Mouse (Mus musculus): ENCODE results near the gene Shc4. TPM values are rescaled to one million over a fixed set of nuclear protein-coding genes. Genes with fewer than 3 reads are reported as not detected.

Gene Shc4
- total RNA-seq, 2 experiments from 2014 or later, result 4.1 to 4.2 TPM

GRCm38 (mm10) chr2:125653286-125653685, 70.7 kb downstream of the Shc4 start:
- DNase-seq (ENCODE audit: low spot score in 2 of 2), result no peak
- H3K4me3 ChIP-seq, result no peak overlapping the region
- H3K27ac ChIP-seq, result no peak overlapping the region
- TF ChIP-seq CTCF (conservative IDR thresholded peaks at IDR 0.05), result no peak

- no peak overlapping the region for H3K27ac ChIP-seq
- TF ChIP-seq CTCF (conservative IDR thresholded peaks at IDR 0.05), result no peak
Measured at GRCm38 (mm10) chr2:125651563-125651962, 72.4 kb downstream of the Shc4 start.

GRCm38 (mm10) chr2:125650742-125651352, 73.1 kb downstream of the Shc4 start:
- Histone ChIP-seq H3K27ac (no peak overlapping the region), H3K4me3 (no peak overlapping the region)
- no peak for TF ChIP-seq CTCF (conservative IDR thresholded peaks at IDR 0.05)
- no peak for DNase-seq (ENCODE audit: low spot score in 2 of 2)

More at GRCm38 (mm10) chr2:125651563-125651962, 72.4 kb downstream of the Shc4 start:
- H3K4me3 ChIP-seq, result no peak overlapping the region
- DNase-seq (ENCODE audit: low spot score in 2 of 2), result no peak

- TF ChIP-seq CTCF (conservative IDR thresholded peaks at IDR 0.05), result no peak
- no peak for DNase-seq (ENCODE audit: low spot score in 2 of 2)
- H3K27ac ChIP-seq, result no peak overlapping the region
- H3K4me3 ChIP-seq, result no peak overlapping the region
Measured at GRCm38 (mm10) chr2:125650038-125650437, 73.9 kb downstream of the Shc4 start.

GRCm38 (mm10) chr2:125644912-125645311, 79.0 kb downstream of the Shc4 start:
- no peak overlapping the region for H3K4me3 ChIP-seq
- TF ChIP-seq CTCF (conservative IDR thresholded peaks at IDR 0.05), result no peak
- no peak for DNase-seq (ENCODE audit: low spot score in 2 of 2)
- H3K27ac ChIP-seq, result no peak overlapping the region

GRCm38 (mm10) chr2:125637331-125637730, 86.6 kb downstream of the Shc4 start:
- no peak for DNase-seq (ENCODE audit: low spot score in 2 of 2)
- H3K4me3 ChIP-seq, result no peak overlapping the region
- no peak for TF ChIP-seq CTCF (conservative IDR thresholded peaks at IDR 0.05)
- H3K27ac ChIP-seq, result no peak overlapping the region

GRCm38 (mm10) chr2:125630010-125630409, 93.9 kb downstream of the Shc4 start:
- no peak for DNase-seq (ENCODE audit: low spot score in 2 of 2)
- no peak overlapping the region for H3K4me3 ChIP-seq
- H3K27ac ChIP-seq, result no peak overlapping the region
- no peak for TF ChIP-seq CTCF (conservative IDR thresholded peaks at IDR 0.05)

GRCm38 (mm10) chr2:125628487-125628886, 95.5 kb downstream of the Shc4 start:
- H3K4me3 ChIP-seq, result no peak overlapping the region
- DNase-seq (ENCODE audit: low spot score in 2 of 2), result no peak
- H3K27ac ChIP-seq, result no peak overlapping the region
- TF ChIP-seq CTCF (conservative IDR thresholded peaks at IDR 0.05), result no peak

- no peak for DNase-seq (ENCODE audit: low spot score in 2 of 2)
- H3K27ac ChIP-seq, result no peak overlapping the region
- no peak overlapping the region for H3K4me3 ChIP-seq
- no peak for TF ChIP-seq CTCF (conservative IDR thresholded peaks at IDR 0.05)
Measured at GRCm38 (mm10) chr2:125626536-125626935, 97.4 kb downstream of the Shc4 start.

- H3K4me3 ChIP-seq, result peak within 1 kb of the TSS; percentile 81
- peak; percentile 97 to 98 for DNase-seq (ENCODE audit: low spot score in 2 of 2)
- TF ChIP-seq CTCF (conservative IDR thresholded peaks at IDR 0.05), result peak; percentile 74
- H3K27ac ChIP-seq, result peak within 1 kb of the TSS; percentile 75; the same call in 1 of the 2 replicates
Measured at GRCm38 (mm10) chr2:125624837-125625351, 99.1 kb downstream of the Shc4 start, which contains the start of gene Cep152. TSS of gene Cep152 (minus strand) at chr2:125625113.

GRCm38 (mm10) chr2:125624127-125624685, 99.7 kb downstream of the Shc4 start:
- Histone ChIP-seq H3K27ac (0 out of 2 replicates have a peak overlapping the region, but pooled peaks have one; percentile 43), H3K4me3 (peak overlapping the region; percentile 81)
- no peak for TF ChIP-seq CTCF (conservative IDR thresholded peaks at IDR 0.05)
- DNase-seq (ENCODE audit: low spot score in 2 of 2), result no peak

- Histone ChIP-seq H3K27ac (no peak overlapping the region), H3K4me3 (no peak overlapping the region)
- no peak for DNase-seq (ENCODE audit: low spot score in 2 of 2)
- no peak for TF ChIP-seq CTCF (conservative IDR thresholded peaks at IDR 0.05)
Measured at GRCm38 (mm10) chr2:125623211-125623610, 100.7 kb downstream of the Shc4 start.

- no peak for TF ChIP-seq CTCF (conservative IDR thresholded peaks at IDR 0.05)
- no peak for DNase-seq (ENCODE audit: low spot score in 2 of 2)
- Histone ChIP-seq H3K27ac (no peak overlapping the region), H3K4me3 (no peak overlapping the region)
Measured at GRCm38 (mm10) chr2:125620213-125620907, 103.6 kb downstream of the Shc4 start.

Measured in layer of hippocampus, adult 2 months (tissue).